Mouse (Mus musculus) spleen, adult 2 months (tissue): Measurements from ENCODE around the gene Gm14597. TPM values are rescaled to one million over a fixed set of nuclear protein-coding genes. Genes with fewer than 3 reads are reported as not detected.
"Not testable (repeated sequence)": the region's sequence is repeated elsewhere in the genome, so short reads cannot be mapped to it uniquely, and the experiment has no call there.

Experiments used
- DNase-seq, 2 experiments: peaks; one replicate each; pipeline versions ENCODE4 v3.0.0 to v3.0.0-alpha.2; 2012 to 2021; ENCODE audit warnings: low spot score in 2 of 2, low read depth in 1 of 2
- H3K27ac ChIP-seq: fragments of 200-500 bp; 2 replicates; pipeline ENCODE4 v1.5.1; 2012; ENCODE audit warnings: low read length, inconsistent platforms; ENCODE audit not compliant: insufficient read depth
- H3K27me3 ChIP-seq: fragments of 200-500 bp; 2 replicates; pipeline ENCODE4 v1.6.1; 2012; ENCODE audit warnings: mild to moderate bottlenecking, moderate library complexity, low read length, inconsistent platforms; ENCODE audit not compliant: control insufficient read depth, insufficient read depth
- H3K36me3 ChIP-seq: fragments of 200-500 bp; 2 replicates; pipeline ENCODE4 v1.6.1; 2012; ENCODE audit warnings: mild to moderate bottlenecking, low read length, inconsistent platforms; ENCODE audit not compliant: control insufficient read depth, insufficient read depth
- H3K4me1 ChIP-seq: fragments of 200-500 bp; 2 replicates; pipeline ENCODE4 v1.6.1; 2011; ENCODE audit warnings: inconsistent platforms; ENCODE audit not compliant: control insufficient read depth, insufficient read depth, insufficient read length
- H3K4me3 ChIP-seq: fragments of 200-500 bp; 2 replicates; pipeline ENCODE4 v1.5.1; 2011; ENCODE audit warnings: mild to moderate bottlenecking, inconsistent platforms; ENCODE audit not compliant: insufficient read depth, insufficient read length; ENCODE audit errors: extremely low read depth
- CTCF ChIP-seq: fragments of 200-500 bp; IDR thresholded peaks from 2 replicates; pipeline ENCODE4 v1.5.1; 2011; ENCODE audit warnings: mild to moderate bottlenecking, inconsistent platforms; ENCODE audit not compliant: insufficient read depth, insufficient read length, insufficient replicate concordance; ENCODE audit errors: extremely low read depth
- POLR2A ChIP-seq: fragments of 200-500 bp; IDR thresholded peaks from 2 replicates; pipeline ENCODE4 v1.6.1; 2011; ENCODE audit warnings: low read depth, low read length, inconsistent platforms
- WGBS: fragments of 180-500 bp; shearing (Covaris S2); methylation state at CpG from one replicate; pipeline ENCODE4 v1.1.7; 2018; 5-methylcytosine and 5-hydroxymethylcytosine counted together
- polyA plus RNA-seq: library from polyadenylated mRNA; depleted of rRNA; stranded (reverse); fragments of >200 nt; gene quantifications from 2 replicates; pipeline ENCODE4 v1.2.3, GENCODE M21; 2012; rRNA removed

The Gm14597 gene
- polyA plus RNA-seq, 1 experiment: not detected

DNA sequence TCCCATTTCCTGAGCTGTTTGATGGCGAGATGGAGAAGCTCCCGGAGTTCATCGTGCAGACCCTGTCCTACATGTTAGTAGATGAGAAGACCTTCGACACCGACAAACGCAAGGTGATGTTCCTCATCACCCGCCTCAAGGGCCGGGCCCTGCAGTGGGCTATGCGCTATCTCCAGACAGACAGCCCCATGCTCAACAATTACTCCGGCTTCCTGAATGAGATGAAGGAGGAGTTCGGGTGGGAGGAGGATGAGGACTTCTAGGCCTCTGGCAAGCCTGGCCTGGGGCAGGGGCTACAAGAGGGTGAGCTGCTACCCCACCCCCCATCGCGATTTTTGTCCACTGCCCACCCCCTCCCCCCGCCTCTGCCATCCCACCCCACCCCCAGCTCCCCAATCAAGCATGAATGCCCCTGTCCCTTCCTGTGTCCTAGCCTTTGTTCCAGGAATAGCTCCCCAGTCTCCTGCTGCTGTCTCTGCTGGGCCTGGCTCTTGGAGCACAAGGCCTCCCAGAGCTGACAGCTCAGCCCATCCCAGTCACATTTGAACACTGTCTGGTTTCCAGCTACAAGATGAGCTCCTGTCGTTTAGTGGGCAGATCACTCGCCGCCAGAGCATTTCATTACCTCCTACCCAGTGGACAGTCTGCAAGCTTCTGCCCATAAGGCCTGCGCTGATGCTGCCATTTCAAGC, 511 bp downstream of the Gm14597 start:
- WGBS: 38% methylated on average over 18 of the region's 18 CpGs
- Histone ChIP-seq H3K27me3 (no peaks in the 10 kb centered on the region), H3K36me3 (no peaks in the 10 kb centered on the region), H3K27ac (peak overlapping the region; percentile 57), H3K4me1 (no peaks in the 10 kb centered on the region), H3K4me3 (peak overlapping the region; percentile 69)
- no peak for DNase-seq
- TF ChIP-seq CTCF (no peak), POLR2A (no peak)

DNA sequence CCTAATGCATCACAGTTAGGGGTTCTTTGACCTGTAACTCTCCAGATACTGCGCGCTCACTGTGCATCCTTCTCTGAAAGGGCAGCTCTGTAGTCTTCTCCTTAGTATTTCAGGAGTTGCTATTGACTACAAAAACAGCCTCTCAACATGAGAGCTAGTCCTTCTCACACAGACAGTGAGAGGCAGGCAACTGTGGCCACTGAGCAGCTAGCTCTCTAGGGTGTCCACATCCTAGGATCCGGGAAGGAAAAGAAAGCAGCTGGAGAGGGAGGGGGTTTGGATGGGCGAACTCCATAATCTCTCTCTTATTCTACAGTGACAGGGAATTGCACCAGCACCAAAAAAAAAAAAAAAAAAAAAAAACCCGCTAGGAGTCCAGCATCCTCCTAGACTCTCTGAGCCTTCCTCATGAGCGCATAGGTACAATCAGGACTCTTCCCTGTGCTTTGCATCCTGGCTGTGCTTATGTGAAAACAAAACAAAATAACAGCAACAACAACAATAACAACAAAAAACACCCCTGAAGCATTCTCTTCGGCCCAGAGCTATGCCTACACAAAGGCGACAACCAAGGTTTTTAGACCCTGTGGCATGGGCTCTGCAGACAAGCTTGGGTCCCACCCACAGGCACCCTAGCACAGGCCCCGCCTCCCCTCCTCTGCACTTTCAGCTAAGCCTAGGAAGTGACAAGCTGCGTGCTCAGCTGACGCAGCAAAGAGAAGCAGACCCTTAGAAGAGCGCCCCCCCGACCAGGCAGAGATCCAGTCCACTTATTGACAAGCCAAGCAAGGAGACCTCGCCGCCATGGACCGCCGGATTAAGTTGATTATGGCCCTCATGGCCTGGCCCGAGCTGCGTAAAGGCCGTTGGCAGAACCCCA, 1.3 kb downstream of the Gm14597 start, which contains the start of gene Rtl8c:
TSS of gene Rtl8c (plus strand) at position 791 of the 880 bp plus-strand sequence.
- no peak for TF ChIP-seq POLR2A
- Histone ChIP-seq H3K36me3 (no peaks in the 10 kb centered on the region), H3K27ac (peak within 1 kb of the TSS; percentile 57), H3K4me1 (no peaks in the 10 kb centered on the region), H3K4me3 (peak within 1 kb of the TSS; percentile 69), H3K27me3 (no peaks in the 10 kb centered on the region)
- 33% methylated on average over 19 of the region's 20 CpGs for WGBS
- DNase-seq: peak; percentile 4 to 23

DNA sequence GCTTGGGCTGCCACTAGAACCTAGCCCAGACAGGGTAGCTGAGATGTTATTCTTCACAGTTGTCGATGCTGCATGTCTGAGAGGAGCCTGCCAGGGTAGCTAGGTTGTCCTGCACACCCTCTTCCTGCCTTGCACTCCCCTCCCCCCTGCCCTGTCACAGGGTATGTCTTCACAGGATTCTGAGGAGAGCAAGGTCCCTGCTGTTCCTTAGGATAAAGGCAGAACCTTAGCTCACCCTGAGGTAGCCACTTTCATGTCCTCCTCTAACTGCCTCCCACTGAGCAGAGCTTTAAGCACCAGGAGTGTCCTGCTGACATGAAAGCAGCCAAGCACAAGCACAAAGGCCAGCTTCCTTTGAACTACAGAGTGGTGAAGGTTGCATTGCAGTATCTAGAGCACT, 2.6 kb downstream of the Gm14597 start:
- not testable (repeated sequence) for H3K4me3 ChIP-seq, H3K27me3 ChIP-seq, DNase-seq, H3K36me3 ChIP-seq, H3K27ac ChIP-seq, H3K4me1 ChIP-seq
- WGBS: 44% methylated on average over 1 of the region's 1 CpGs

GRCm38 (mm10) chrX:53599993-53600392, 8.8 kb downstream of the Gm14597 start:
- not testable (repeated sequence) for H3K27me3 ChIP-seq, H3K4me3 ChIP-seq, H3K36me3 ChIP-seq, H3K27ac ChIP-seq, H3K4me1 ChIP-seq
- 47% methylated on average over 2 of the region's 2 CpGs for WGBS
- DNase-seq: peak in 1 of 2 experiments; percentile 36

DNA sequence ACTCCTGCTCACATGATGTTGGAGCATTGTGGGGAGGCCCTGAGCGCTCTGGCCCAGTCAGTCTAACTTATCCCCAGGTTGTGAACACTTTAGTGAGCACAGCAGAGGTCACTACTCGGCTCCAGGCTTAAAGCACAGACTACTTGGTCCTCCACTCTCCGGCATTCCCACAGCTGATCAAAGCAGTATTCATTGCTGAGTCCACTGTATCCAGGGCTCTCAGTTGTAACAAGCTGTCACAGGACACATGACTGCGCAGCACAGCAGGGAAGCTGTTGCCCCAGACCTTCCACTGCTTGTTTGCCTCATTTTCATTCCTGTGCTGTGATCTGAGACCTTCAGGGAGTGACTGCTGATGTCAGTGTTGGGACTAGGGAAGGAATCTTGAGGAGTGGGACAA, 25.4 kb downstream of the Gm14597 start:
- H3K27me3 ChIP-seq, H3K27ac ChIP-seq, H3K4me3 ChIP-seq, H3K36me3 ChIP-seq, H3K4me1 ChIP-seq, DNase-seq: not testable (repeated sequence)
- WGBS: 74% methylated on average over 3 of the region's 4 CpGs

DNA sequence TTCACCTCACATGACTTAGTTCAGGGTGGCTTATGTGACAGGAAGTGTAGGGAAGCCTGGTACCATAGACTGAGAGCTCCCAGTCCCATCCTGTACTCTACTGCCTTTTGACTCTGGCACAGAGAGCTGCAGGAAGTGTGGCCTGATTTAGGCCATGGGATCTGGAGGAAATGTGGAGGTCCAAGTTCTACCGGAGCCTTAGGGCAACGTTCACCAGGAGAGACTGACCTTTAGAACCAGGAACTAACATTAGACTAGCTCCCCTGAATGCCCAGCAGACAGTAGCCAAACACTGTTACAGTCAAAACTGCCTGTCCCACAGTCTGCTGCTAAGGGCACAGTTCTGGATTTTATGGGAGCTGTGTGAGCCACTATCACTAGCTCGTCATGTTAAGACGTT, 27.4 kb downstream of the Gm14597 start:
- H3K36me3 ChIP-seq, H3K4me3 ChIP-seq, H3K27me3 ChIP-seq, DNase-seq, H3K27ac ChIP-seq, H3K4me1 ChIP-seq: not testable (repeated sequence)
- 76% methylated on average over 2 of the region's 4 CpGs for WGBS

GRCm38 (mm10) chrX:53579311-53579710, 29.5 kb downstream of the Gm14597 start:
- Histone ChIP-seq H3K27me3 (no peaks in the 10 kb centered on the region), H3K4me3 (no peak overlapping the region), H3K27ac (no peak overlapping the region), H3K36me3 (no peaks in the 10 kb centered on the region), H3K4me1 (no peaks in the 10 kb centered on the region)
- DNase-seq: no peak
- TF ChIP-seq POLR2A (no peak), CTCF (no peak)
- WGBS: 78% methylated on average over 1 of the region's 1 CpGs

Other genes with a start within 250 kb of the Gm14597 start
- 0.31 and 0.70 TPM in 2 replicates for gene Mospd1, start 238.5 kb downstream of the Gm14597 start, polyA plus RNA-seq
- gene Etd, start 174.1 kb downstream of the Gm14597 start, polyA plus RNA-seq: not detected in 2 replicates
- 16.2 and 18.7 TPM in 2 replicates for gene Rtl8c, start 947 bp downstream of the Gm14597 start, polyA plus RNA-seq
- gene Rtl8a, start 34.7 kb upstream of the Gm14597 start, polyA plus RNA-seq: 42.7 and 52.7 TPM in 2 replicates
- 38.2 and 50.0 TPM in 2 replicates for gene Rtl8b, start 61.4 kb upstream of the Gm14597 start, polyA plus RNA-seq
- not detected in 2 replicates for gene 4930502E18Rik, start 115.8 kb upstream of the Gm14597 start, polyA plus RNA-seq
- not detected in 2 replicates for gene 1700013H16Rik, start 148.9 kb upstream of the Gm14597 start, polyA plus RNA-seq
- 0.11 and 0.12 TPM in 2 replicates for gene Zfp36l3, start 167.4 kb upstream of the Gm14597 start, polyA plus RNA-seq
- gene Xlr, start 188.7 kb upstream of the Gm14597 start, polyA plus RNA-seq: 0.06 and 0.16 TPM in 2 replicates